Mouse (Mus musculus) cerebellum, adult 2 months (tissue): ENCODE results near the gene Samt3. TPM values are rescaled to one million over a fixed set of nuclear protein-coding genes. Genes with fewer than 3 reads are reported as not detected.

Experiments used
- DNase-seq, 2 experiments: peaks; one replicate each; pipeline ENCODE4 v3.0.0; 2021
- H3K27ac ChIP-seq: fragments of 200-500 bp; 2 replicates; pipeline ENCODE4 v1.5.1; 2012; ENCODE audit warnings: low read length, control low read depth, inconsistent platforms; ENCODE audit not compliant: insufficient read depth
- H3K27me3 ChIP-seq: fragments of 200-500 bp; 2 replicates; pipeline ENCODE4 v1.6.1; 2012; ENCODE audit warnings: inconsistent platforms, mild to moderate bottlenecking, low read length, moderate library complexity; ENCODE audit not compliant: control insufficient read depth, insufficient read depth
- H3K4me1 ChIP-seq: fragments of 200-500 bp; 2 replicates; pipeline ENCODE4 v1.6.1; 2011; ENCODE audit warnings: low read length; ENCODE audit not compliant: control insufficient read depth, insufficient read depth
- H3K4me3 ChIP-seq: fragments of 200-500 bp; replicated peaks from 2 replicates; pipeline ENCODE3; 2011; ENCODE audit warnings: mild to moderate bottlenecking, low read depth, low read length, control low read depth; ENCODE audit not compliant: insufficient read depth
- CTCF ChIP-seq: fragments of 200-500 bp; IDR thresholded peaks from 2 replicates; pipeline ENCODE4 v1.5.1; 2011; ENCODE audit warnings: low read depth, mild to moderate bottlenecking, control low read depth, low read length, moderate library complexity, borderline replicate concordance; ENCODE audit not compliant: insufficient read depth
- POLR2A ChIP-seq: fragments of 200-500 bp; IDR thresholded peaks from 2 replicates; pipeline ENCODE4 v1.6.1; 2011; ENCODE audit warnings: low read length, control low read depth, borderline replicate concordance; ENCODE audit not compliant: insufficient read depth
- WGBS: fragments of 180-500 bp; shearing (Covaris S2); methylation state at CpG from one replicate; pipeline ENCODE4 v1.1.7; 2018; 5-methylcytosine and 5-hydroxymethylcytosine counted together
- polyA plus RNA-seq: library from polyadenylated mRNA; depleted of rRNA; stranded (reverse); fragments of >200 nt; gene quantifications from 2 replicates; pipeline ENCODE4 v1.2.3, GENCODE M21; 2012; rRNA removed

The Samt3 gene
- not detected in 2 replicates for polyA plus RNA-seq

- TF ChIP-seq POLR2A (no peak), CTCF (no peak)
- Histone ChIP-seq H3K27me3 (no peaks in the 10 kb centered on the region), H3K27ac (no peak within 1 kb of the TSS), H3K4me1 (no peaks in the 10 kb centered on the region), H3K4me3 (no peak within 1 kb of the TSS)
- no peak for DNase-seq
Observed at GRCm38 (mm10) chrX:86043899-86044298, at the start of gene Samt3. Gene Samt3, plus strand, starts transcription at chrX:86044199.

- Histone ChIP-seq H3K27ac (no peak overlapping the region), H3K27me3 (no peaks in the 10 kb centered on the region), H3K4me1 (no peaks in the 10 kb centered on the region), H3K4me3 (no peak overlapping the region)
- no peak for TF ChIP-seq POLR2A
- no peak for TF ChIP-seq CTCF
- DNase-seq: no peak
- 32% methylated on average over 1 of the region's 1 CpGs for WGBS
Observed at GRCm38 (mm10) chrX:86016591-86016990, 27.4 kb upstream of the Samt3 start.

GRCm38 (mm10) chrX:86088672-86089071 lies 44.7 kb downstream of the Samt3 start:
- no peak for TF ChIP-seq POLR2A
- no peak for TF ChIP-seq CTCF
- Histone ChIP-seq H3K27ac (no peak overlapping the region), H3K4me1 (no peaks in the 10 kb centered on the region), H3K4me3 (no peak overlapping the region), H3K27me3 (no peaks in the 10 kb centered on the region)
- DNase-seq: no peak
- 88% methylated on average over 1 of the region's 1 CpGs for WGBS

Other genes starting within 250 kb of the Samt3 start
- 0.05 and 0.08 TPM in 2 replicates for gene 5430427O19Rik, start 173.8 kb upstream of the Samt3 start, polyA plus RNA-seq
- 0.07 and 0.11 TPM in 2 replicates for gene Nr0b1, start 147.6 kb downstream of the Samt3 start, polyA plus RNA-seq